Mouse (Mus musculus) hindbrain, embryonic 14.5 days (tissue): ENCODE measurements around the gene Lgi4. TPM values are rescaled to one million over a fixed set of nuclear protein-coding genes. Genes with fewer than 3 reads are reported as not detected.

ENCODE experiments used
- ATAC-seq: fragments of 200-750 bp; cut with Nextera tagmentation; 2 replicates; pipeline ENCODE4 v1.8.0; 2017; ENCODE audit warnings: moderate number of reproducible peaks, mild to moderate bottlenecking, moderate TSS enrichment, moderate library complexity; ENCODE audit not compliant: low FRiP score
- DNase-seq: peaks from one replicate; pipeline ENCODE4 v3.0.0-alpha.2; 2015; ENCODE audit warnings: low spot score
- H3K27ac ChIP-seq: fragments of 300-500 bp; sonication (generic); 2 replicates; pipeline ENCODE4 v1.5.1; 2014; ENCODE audit warnings: mild to moderate bottlenecking, moderate library complexity
- H3K27me3 ChIP-seq: fragments of 300-500 bp; sonication (generic); 2 replicates; pipeline ENCODE4 v1.6.1; 2014; ENCODE audit warnings: mild to moderate bottlenecking, low read length, mixed read lengths; ENCODE audit not compliant: control insufficient read depth, insufficient read depth
- H3K36me3 ChIP-seq: fragments of 300-500 bp; sonication (generic); replicated peaks from 2 replicates; pipeline ENCODE4 v1.6.1; 2014; ENCODE audit not compliant: control insufficient read depth, insufficient read depth
- H3K4me1 ChIP-seq: fragments of 300-500 bp; sonication (generic); replicated peaks from 2 replicates; pipeline ENCODE4 v1.6.1; 2014; ENCODE audit warnings: antibody characterized with exemption, low read length, mixed read lengths; ENCODE audit not compliant: control insufficient read depth, insufficient read depth
- H3K4me2 ChIP-seq: fragments of 300-500 bp; sonication (generic); replicated peaks from 2 replicates; pipeline ENCODE4 v1.6.1; 2014; ENCODE audit warnings: mild to moderate bottlenecking, moderate library complexity
- H3K4me3 ChIP-seq: fragments of 300-500 bp; sonication (generic); replicated peaks from 2 replicates; pipeline ENCODE4 v1.5.1; 2014; ENCODE audit warnings: mild to moderate bottlenecking, low read length
- H3K9ac ChIP-seq: fragments of 300-500 bp; sonication (generic); 2 replicates; pipeline ENCODE4 v1.6.1; 2014
- H3K9me3 ChIP-seq: fragments of 300-500 bp; sonication (generic); 2 replicates; pipeline ENCODE4 v1.6.1; 2016; ENCODE audit warnings: low read length; ENCODE audit not compliant: control insufficient read depth
- WGBS: fragments of 180-500 bp; shearing (Covaris S2); extraction: QIAGEN DNeasy Blood & Tissue Kit; methylation state at CpG from one replicate; pipeline ENCODE4 v1.1.7; 2014; 5-methylcytosine and 5-hydroxymethylcytosine counted together
- polyA plus RNA-seq: library from polyadenylated mRNA; unstranded; fragments of >200 nt; fragmentation: Nextera tagmentation; extraction: Ambion mirVana; gene quantifications from 2 replicates; pipeline ENCODE4 v1.2.1, GENCODE M21; 2014

The Lgi4 gene
- polyA plus RNA-seq, result 0.28 and 0.60 TPM in 2 replicates

DNA sequence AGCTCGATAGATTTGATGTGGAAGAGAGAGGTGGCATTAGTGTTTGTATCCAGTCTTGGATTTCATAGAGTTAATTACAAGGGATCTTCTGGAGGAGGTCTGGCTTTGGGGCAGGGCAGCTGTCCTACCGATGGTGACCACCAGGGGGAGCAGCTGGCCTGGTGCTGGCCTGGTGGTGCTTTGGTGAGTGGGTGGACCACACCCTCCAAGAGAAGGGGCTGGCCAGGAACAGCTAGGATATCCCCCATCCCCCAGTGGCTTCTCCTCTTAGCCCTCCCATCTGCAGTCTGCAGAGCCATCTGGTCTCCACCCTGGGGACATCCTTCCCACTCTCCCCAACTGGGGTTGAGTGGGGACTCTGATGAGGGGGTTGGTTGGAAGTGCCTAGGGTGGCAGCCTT, at the start of gene Lgi4:
Gene Lgi4 (plus strand): TSS at position 235 of the 400 bp plus-strand sequence.
- 2% methylated on average over 2 of the region's 2 CpGs for WGBS
- Histone ChIP-seq H3K27me3 (0 out of 2 replicates have a peak, but pooled peaks cover 4% of the 10 kb centered on the region), H3K4me2 (no peak within 1 kb of the TSS), H3K4me1 (no peaks in the 10 kb centered on the region), H3K27ac (no peak within 1 kb of the TSS; the same call in 1 of the 2 replicates), H3K9ac (no peak within 1 kb of the TSS), H3K9me3 (no peaks in the 10 kb centered on the region), H3K4me3 (no peak within 1 kb of the TSS), H3K36me3 (no peaks in the 10 kb centered on the region)
- DNase-seq (peak; percentile 58), ATAC-seq (0 out of 2 replicates have a peak, but pooled peaks have one; percentile 41)

DNA sequence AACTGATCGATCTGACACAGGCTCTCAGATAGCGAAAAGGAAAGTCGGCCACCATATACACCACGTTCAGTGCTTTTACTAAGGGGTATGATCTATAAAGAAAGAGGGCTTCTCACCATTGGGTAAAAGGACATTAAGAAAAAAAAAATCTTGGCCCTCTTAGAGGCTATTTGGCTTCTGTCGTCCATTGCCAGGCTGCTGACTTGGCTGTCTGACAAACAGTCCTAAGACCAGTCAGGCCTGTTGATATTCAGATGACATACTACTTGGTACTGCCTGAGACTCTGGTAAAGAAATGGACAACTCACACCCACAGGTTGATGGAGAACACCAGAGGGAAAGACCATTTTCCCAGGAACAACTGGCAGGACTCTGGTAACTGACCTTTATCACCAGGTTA, 46.2 kb upstream of the Lgi4 start:
- Histone ChIP-seq H3K27me3 (no peaks in the 10 kb centered on the region), H3K27ac (no peak overlapping the region), H3K4me1 (no peaks in the 10 kb centered on the region), H3K9me3 (no peaks in the 10 kb centered on the region), H3K4me3 (no peak overlapping the region), H3K36me3 (no peaks in the 10 kb centered on the region), H3K4me2 (no peak overlapping the region), H3K9ac (no peak overlapping the region)
- no peak for ATAC-seq
- WGBS, result 74% methylated on average over 5 of the region's 5 CpGs
- DNase-seq, result no peak

DNA sequence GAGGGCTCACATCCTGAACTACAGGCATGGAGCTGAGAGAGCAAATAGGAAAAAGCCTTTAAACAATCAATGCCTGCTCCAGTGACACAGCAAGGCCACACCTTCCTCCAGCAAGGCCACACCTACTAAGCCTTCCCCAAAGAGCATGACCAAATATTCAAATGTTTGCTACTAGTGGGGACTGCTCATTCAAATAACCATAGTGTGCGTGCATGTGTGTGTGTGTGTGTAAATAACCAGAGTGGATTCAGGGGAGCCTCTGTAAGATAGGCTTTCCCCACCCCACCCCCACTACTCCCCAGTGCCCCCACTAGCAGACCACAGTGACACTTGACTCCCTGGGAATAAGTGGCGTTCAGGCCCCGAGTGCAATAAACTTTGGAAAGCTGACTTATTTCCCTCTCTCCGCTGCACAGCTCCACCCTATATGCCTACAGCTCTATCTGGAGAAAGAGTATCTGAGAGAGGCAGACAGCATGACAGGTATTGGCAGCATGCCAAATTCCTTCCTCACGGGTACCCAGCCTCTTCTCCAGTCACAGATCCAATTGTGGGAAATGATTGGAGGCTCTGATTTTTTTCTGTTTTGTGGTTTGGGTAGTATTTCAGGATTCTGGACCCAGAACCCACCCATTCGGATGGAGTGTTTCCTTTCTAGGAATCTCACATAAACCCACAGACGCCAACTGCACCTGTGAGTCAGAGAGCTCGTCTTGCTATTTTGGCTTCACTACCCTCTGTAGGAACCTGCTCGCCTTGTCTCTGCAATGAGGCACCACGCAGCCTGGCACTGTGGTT, 41.8 kb upstream of the Lgi4 start:
- no peaks in the 10 kb centered on the region for H3K4me1 ChIP-seq
- no peaks in the 10 kb centered on the region for H3K36me3 ChIP-seq
- H3K27me3 ChIP-seq, result no peaks in the 10 kb centered on the region
- WGBS, result 57% methylated on average over 10 of the region's 10 CpGs
- no peaks in the 10 kb centered on the region for H3K9me3 ChIP-seq
- ATAC-seq (peak; percentile 21; the same call in 1 of the 2 replicates), DNase-seq (peak; percentile 64)
- no peak overlapping the region for H3K4me2 ChIP-seq
- H3K27ac ChIP-seq, result no peak overlapping the region
- no peak overlapping the region for H3K4me3 ChIP-seq
- no peak overlapping the region for H3K9ac ChIP-seq

DNA sequence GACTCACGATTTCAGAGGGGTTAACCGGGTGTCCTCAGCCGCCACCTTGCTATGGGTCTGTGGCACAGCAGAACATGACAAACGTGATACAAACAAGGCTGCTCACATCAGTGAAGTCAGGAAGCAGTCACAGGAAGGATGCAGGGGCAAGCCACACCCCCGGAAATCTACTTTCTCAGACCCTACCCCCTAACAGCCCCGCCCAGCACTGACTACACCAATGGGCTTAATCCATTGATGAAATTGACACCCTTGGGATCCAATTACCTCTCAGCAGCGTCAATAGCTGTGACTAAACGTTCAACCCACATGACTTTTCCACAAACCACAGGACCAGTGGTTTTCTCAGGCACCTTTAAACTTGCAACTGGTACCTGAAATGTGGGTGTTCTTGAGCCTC, 30.5 kb upstream of the Lgi4 start:
- Histone ChIP-seq H3K9ac (no peak overlapping the region), H3K27me3 (no peaks in the 10 kb centered on the region), H3K4me2 (no peak overlapping the region), H3K27ac (no peak overlapping the region), H3K9me3 (no peaks in the 10 kb centered on the region), H3K4me3 (no peak overlapping the region), H3K4me1 (no peaks in the 10 kb centered on the region), H3K36me3 (no peaks in the 10 kb centered on the region)
- WGBS, result 73% methylated on average over 8 of the region's 8 CpGs
- ATAC-seq, result no peak
- DNase-seq, result no peak

DNA sequence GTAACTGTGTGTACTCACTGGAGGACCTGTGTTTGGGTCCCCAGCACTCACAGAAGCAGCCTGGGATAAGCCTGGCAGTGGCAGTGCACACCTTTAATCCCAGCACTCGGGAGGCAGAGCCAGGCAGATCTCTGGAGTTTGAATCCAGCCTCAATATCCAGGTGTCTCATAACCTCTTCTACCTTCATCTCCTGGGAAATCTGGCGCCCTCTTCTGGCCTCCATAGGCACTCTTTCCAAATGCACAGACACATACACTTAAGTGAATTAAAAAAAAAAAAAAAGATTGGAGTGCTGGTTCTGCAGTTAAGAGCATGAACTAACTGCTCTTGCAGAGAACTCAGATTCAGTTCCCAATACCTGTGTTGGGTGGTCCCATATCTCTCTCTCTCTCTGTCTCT, 28.4 kb upstream of the Lgi4 start:
- Histone ChIP-seq H3K9me3 (no peaks in the 10 kb centered on the region), H3K27me3 (no peaks in the 10 kb centered on the region), H3K4me3 (no peak overlapping the region), H3K36me3 (no peaks in the 10 kb centered on the region), H3K9ac (no peak overlapping the region), H3K27ac (no peak overlapping the region), H3K4me1 (no peaks in the 10 kb centered on the region), H3K4me2 (no peak overlapping the region)
- 76% methylated on average over 2 of the region's 2 CpGs for WGBS
- ATAC-seq, result no peak
- DNase-seq, result no peak

DNA sequence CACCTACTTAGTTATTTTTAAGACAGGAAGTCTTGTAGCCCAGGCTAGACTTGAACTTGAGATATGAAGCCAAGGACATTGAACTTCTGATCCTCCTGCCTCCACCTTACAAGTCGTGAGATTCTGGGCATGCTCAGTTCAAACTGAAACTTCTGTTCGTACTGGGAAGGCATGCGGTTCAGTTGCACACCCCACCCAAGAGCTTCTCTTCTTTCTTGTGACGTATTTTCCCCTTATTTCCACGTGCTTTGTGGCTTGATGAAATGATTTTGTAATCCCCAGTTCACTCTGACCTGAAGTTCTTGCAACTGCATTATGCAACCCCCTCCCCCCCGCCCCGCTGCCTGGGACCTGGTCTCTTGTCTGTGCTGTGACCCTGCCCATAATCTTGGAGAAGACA, 27.4 kb upstream of the Lgi4 start:
- no peaks in the 10 kb centered on the region for H3K4me1 ChIP-seq
- no peak overlapping the region for H3K4me3 ChIP-seq
- no peaks in the 10 kb centered on the region for H3K9me3 ChIP-seq
- H3K27me3 ChIP-seq, result no peaks in the 10 kb centered on the region
- H3K4me2 ChIP-seq, result no peak overlapping the region
- H3K36me3 ChIP-seq, result no peaks in the 10 kb centered on the region
- no peak overlapping the region for H3K9ac ChIP-seq
- H3K27ac ChIP-seq, result no peak overlapping the region
- DNase-seq, result no peak
- WGBS, result 84% methylated on average over 7 of the region's 7 CpGs
- ATAC-seq, result no peak

DNA sequence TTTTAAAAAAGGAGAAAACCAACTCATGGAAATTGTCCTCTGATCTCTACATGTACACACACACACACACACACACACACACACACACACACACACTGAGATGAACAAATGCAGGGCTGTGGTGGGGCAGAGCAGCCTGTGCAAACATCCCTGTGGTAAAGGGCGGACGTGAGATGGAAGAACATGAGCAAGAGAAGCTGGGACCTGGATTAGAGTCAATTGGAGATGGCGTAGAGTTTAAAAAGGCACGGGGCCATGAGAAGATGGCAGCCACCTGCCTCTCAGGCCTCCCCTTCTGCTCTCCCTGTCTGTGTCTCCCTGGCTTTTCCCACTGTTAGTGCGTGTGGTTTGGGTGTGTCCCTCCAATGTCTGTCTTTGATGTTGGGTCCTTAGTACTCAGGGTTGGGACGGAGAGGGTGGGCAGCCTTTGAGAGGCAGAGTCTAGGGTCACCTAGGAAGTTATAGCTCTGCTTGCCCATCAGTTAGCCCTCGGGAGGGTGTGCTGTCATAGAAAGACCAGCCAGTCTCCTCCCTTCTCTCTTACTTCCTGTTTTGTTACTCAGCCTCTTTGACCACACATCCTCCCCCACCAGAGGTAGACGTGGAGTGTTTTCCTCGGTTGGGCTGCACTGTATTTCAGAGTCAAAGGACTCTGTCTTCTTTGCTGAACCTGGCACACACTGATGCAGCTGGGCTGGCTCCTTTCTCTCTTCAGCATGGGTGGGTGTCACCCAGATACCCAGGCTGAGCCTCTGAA, 25.6 kb upstream of the Lgi4 start:
- Histone ChIP-seq H3K4me3 (no peak overlapping the region), H3K4me1 (no peaks in the 10 kb centered on the region), H3K27ac (no peak overlapping the region), H3K9ac (no peak overlapping the region), H3K36me3 (no peaks in the 10 kb centered on the region), H3K4me2 (no peak overlapping the region), H3K27me3 (no peaks in the 10 kb centered on the region), H3K9me3 (no peaks in the 10 kb centered on the region)
- WGBS, result 76% methylated on average over 9 of the region's 9 CpGs
- DNase-seq (no peak), ATAC-seq (no peak)

DNA sequence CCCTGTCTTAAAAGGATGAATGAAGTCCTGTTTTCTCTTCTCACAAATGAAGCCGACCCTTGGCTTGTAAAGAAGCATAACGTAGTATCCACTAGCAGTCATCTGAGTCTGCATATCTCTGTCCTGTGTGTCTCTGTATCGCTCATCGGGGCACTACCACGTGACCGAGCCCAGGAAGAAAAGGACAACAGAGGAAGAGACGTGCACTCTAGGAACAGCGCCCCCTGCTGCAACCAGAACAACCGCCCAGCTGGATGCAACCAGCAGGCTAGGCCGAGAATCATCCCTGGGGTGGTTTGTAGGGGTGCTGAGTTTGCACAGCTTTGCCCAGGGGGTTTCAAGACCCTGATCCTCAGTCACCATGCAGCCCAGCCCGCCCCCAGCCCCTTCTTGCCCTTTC, 24.4 kb upstream of the Lgi4 start:
- H3K4me1 ChIP-seq, result no peaks in the 10 kb centered on the region
- H3K4me2 ChIP-seq, result no peak overlapping the region
- no peak overlapping the region for H3K27ac ChIP-seq
- no peak for DNase-seq
- ATAC-seq, result no peak
- 66% methylated on average over 11 of the region's 11 CpGs for WGBS
- H3K4me3 ChIP-seq, result no peak overlapping the region
- no peaks in the 10 kb centered on the region for H3K9me3 ChIP-seq
- H3K27me3 ChIP-seq, result no peaks in the 10 kb centered on the region
- no peaks in the 10 kb centered on the region for H3K36me3 ChIP-seq
- no peak overlapping the region for H3K9ac ChIP-seq

DNA sequence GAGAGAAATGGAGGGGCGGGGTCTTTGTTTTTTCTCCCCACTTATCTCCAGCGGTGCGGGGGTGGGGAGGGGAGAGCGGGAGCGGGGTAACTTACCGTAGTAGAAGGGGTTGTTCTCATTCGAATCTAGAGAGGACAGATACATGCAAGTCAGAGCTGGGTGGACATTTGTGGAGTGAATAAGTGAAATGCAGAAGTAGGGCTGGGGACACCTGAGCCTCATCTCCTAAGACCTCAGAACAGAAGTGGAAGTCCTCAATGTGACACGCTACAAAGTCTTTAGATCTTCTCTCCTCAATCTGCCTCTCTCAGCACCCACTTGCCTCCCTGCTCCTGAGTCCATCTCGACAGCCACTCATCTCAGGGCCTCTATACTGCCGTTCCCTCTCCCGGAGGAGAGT, 23.9 kb upstream of the Lgi4 start:
- WGBS, result 83% methylated on average over 11 of the region's 11 CpGs
- no peak overlapping the region for H3K9ac ChIP-seq
- no peaks in the 10 kb centered on the region for H3K4me1 ChIP-seq
- H3K4me3 ChIP-seq, result no peak overlapping the region
- DNase-seq (no peak), ATAC-seq (no peak)
- no peaks in the 10 kb centered on the region for H3K9me3 ChIP-seq
- H3K27me3 ChIP-seq, result 0 out of 2 replicates have a peak, but pooled peaks cover 2% of the 10 kb centered on the region
- no peak overlapping the region for H3K4me2 ChIP-seq
- no peaks in the 10 kb centered on the region for H3K36me3 ChIP-seq
- H3K27ac ChIP-seq, result no peak overlapping the region
